Mouse (Mus musculus) intestine, embryonic 16.5 days (tissue): Measurements from ENCODE around the gene Tbcel. TPM values are rescaled to one million over a fixed set of nuclear protein-coding genes. Genes with fewer than 3 reads are reported as not detected.
A peak's percentile ranks its signal among the peaks of the same experiment; 100 is the strongest.

Experiments used
- ATAC-seq: fragments of 200-750 bp; cut with Nextera tagmentation; 2 replicates; pipeline ENCODE4 v1.8.0; 2017; ENCODE audit warnings: moderate TSS enrichment, moderate library complexity
- H3K27ac ChIP-seq: fragments of 300-500 bp; sonication (generic); 2 replicates; pipeline ENCODE4 v1.5.1; 2014; ENCODE audit warnings: mild to moderate bottlenecking, low read length
- H3K27me3 ChIP-seq: fragments of 300-500 bp; sonication (generic); replicated peaks from 2 replicates; pipeline ENCODE4 v1.6.1; 2014; ENCODE audit warnings: low read length, control low read depth, mixed read lengths; ENCODE audit not compliant: control insufficient read depth, insufficient read depth
- H3K36me3 ChIP-seq: fragments of 300-500 bp; sonication (generic); 2 replicates; pipeline ENCODE4 v1.6.1; 2014; ENCODE audit warnings: low read length, control low read depth; ENCODE audit not compliant: control insufficient read depth, insufficient read depth
- H3K4me1 ChIP-seq: fragments of 300-500 bp; sonication (generic); 2 replicates; pipeline ENCODE4 v1.6.1; 2014; ENCODE audit warnings: low read length, control low read depth, mixed read lengths; ENCODE audit not compliant: control insufficient read depth, insufficient read depth
- H3K4me2 ChIP-seq: fragments of 300-500 bp; sonication (generic); 2 replicates; pipeline ENCODE4 v1.6.1; 2014; ENCODE audit warnings: low read depth, low read length, control low read depth
- H3K4me3 ChIP-seq: fragments of 300-500 bp; sonication (generic); 2 replicates; pipeline ENCODE4 v1.5.1; 2014; ENCODE audit warnings: mild to moderate bottlenecking, low read length
- H3K9ac ChIP-seq: fragments of 300-500 bp; sonication (generic); 2 replicates; pipeline ENCODE4 v1.6.1; 2014; ENCODE audit warnings: low read depth, low read length
- H3K9me3 ChIP-seq: fragments of 300-500 bp; sonication (generic); 2 replicates; pipeline ENCODE4 v1.6.1; 2016; ENCODE audit warnings: low read length, control low read depth; ENCODE audit not compliant: control insufficient read depth
- WGBS: fragments of 180-500 bp; shearing (Covaris S2); extraction: QIAGEN DNeasy Blood & Tissue Kit; methylation state at CpG from one replicate; pipeline ENCODE4 v1.1.7; 2014; 5-methylcytosine and 5-hydroxymethylcytosine counted together
- polyA plus RNA-seq: library from polyadenylated mRNA; unstranded; fragments of >200 nt; fragmentation: Nextera tagmentation; extraction: Ambion mirVana; gene quantifications from 2 replicates; pipeline ENCODE4 v1.2.1, GENCODE M21; 2015

Tbcel gene
- polyA plus RNA-seq, 1 experiment from 2014 or later = 5.1 TPM

GRCm38 (mm10) chr9:42462585-42463219 lies 44.9 kb downstream of the Tbcel start:
- Histone ChIP-seq H3K27ac (peak overlapping the region; percentile 61; the same call in 1 of the 2 replicates), H3K4me1 (peaks cover 59% of the 10 kb centered on the region), H3K9me3 (no peaks in the 10 kb centered on the region), H3K9ac (peak overlapping the region; percentile 48; the same call in 1 of the 2 replicates), H3K27me3 (no peaks in the 10 kb centered on the region), H3K36me3 (no peaks in the 10 kb centered on the region), H3K4me2 (no peak overlapping the region), H3K4me3 (no peak overlapping the region)
- WGBS = 74% methylated on average over 7 of the region's 7 CpGs
- ATAC-seq = no peak

GRCm38 (mm10) chr9:42461390-42462108 lies 46.1 kb downstream of the Tbcel start:
- WGBS = 45% methylated on average over 11 of the region's 11 CpGs
- H3K27me3 ChIP-seq = no peaks in the 10 kb centered on the region

GRCm38 (mm10) chr9:42460353-42460752 lies 47.3 kb downstream of the Tbcel start:
- 88% methylated on average over 10 of the region's 10 CpGs for WGBS
- no peaks in the 10 kb centered on the region for H3K27me3 ChIP-seq
- H3K4me3 ChIP-seq = no peak overlapping the region
- no peaks in the 10 kb centered on the region for H3K9me3 ChIP-seq
- ATAC-seq = no peak
- H3K36me3 ChIP-seq = no peaks in the 10 kb centered on the region
- H3K4me2 ChIP-seq = no peak overlapping the region
- peaks cover 52% of the 10 kb centered on the region for H3K4me1 ChIP-seq
- no peak overlapping the region for H3K27ac ChIP-seq
- H3K9ac ChIP-seq = no peak overlapping the region

More at GRCm38 (mm10) chr9:42461390-42462108, 46.1 kb downstream of the Tbcel start:
- Histone ChIP-seq H3K4me2 (0 out of 2 replicates have a peak overlapping the region, but pooled peaks have one; percentile 1), H3K9ac (peak overlapping the region; percentile 22; the same call in 1 of the 2 replicates), H3K4me1 (peaks cover 54% of the 10 kb centered on the region), H3K4me3 (no peak overlapping the region), H3K36me3 (no peaks in the 10 kb centered on the region), H3K9me3 (no peaks in the 10 kb centered on the region), H3K27ac (peak overlapping the region; percentile 55)
- ATAC-seq = peak; percentile 49

- ATAC-seq = no peak
- Histone ChIP-seq H3K36me3 (no peaks in the 10 kb centered on the region), H3K9me3 (no peaks in the 10 kb centered on the region), H3K4me2 (no peak overlapping the region), H3K4me1 (peaks cover 52% of the 10 kb centered on the region), H3K9ac (no peak overlapping the region), H3K27ac (no peak overlapping the region), H3K4me3 (no peak overlapping the region), H3K27me3 (no peaks in the 10 kb centered on the region)
- WGBS = 81% methylated on average over 6 of the region's 6 CpGs
Measured at GRCm38 (mm10) chr9:42459736-42460135, 47.9 kb downstream of the Tbcel start.

GRCm38 (mm10) chr9:42458741-42459515 lies 48.7 kb downstream of the Tbcel start:
- Histone ChIP-seq H3K36me3 (no peaks in the 10 kb centered on the region), H3K27me3 (no peaks in the 10 kb centered on the region), H3K27ac (peak overlapping the region; percentile 83), H3K9ac (no peak overlapping the region), H3K4me3 (no peak overlapping the region), H3K4me1 (peaks cover 49% of the 10 kb centered on the region), H3K4me2 (no peak overlapping the region), H3K9me3 (no peaks in the 10 kb centered on the region)
- WGBS = 64% methylated on average over 9 of the region's 9 CpGs
- ATAC-seq = no peak

- H3K36me3 ChIP-seq = no peaks in the 10 kb centered on the region
- 62% methylated on average over 8 of the region's 8 CpGs for WGBS
- no peaks in the 10 kb centered on the region for H3K27me3 ChIP-seq
- ATAC-seq = peak; percentile 92
- H3K27ac ChIP-seq = peak overlapping the region; percentile 83
- H3K9me3 ChIP-seq = no peaks in the 10 kb centered on the region
- H3K4me2 ChIP-seq = no peak overlapping the region
- H3K4me3 ChIP-seq = no peak overlapping the region
- peak overlapping the region; percentile 18; the same call in 1 of the 2 replicates for H3K9ac ChIP-seq
- peaks cover 38% of the 10 kb centered on the region for H3K4me1 ChIP-seq
Measured at GRCm38 (mm10) chr9:42457501-42457900, 50.1 kb downstream of the Tbcel start.

- Histone ChIP-seq H3K27ac (no peak overlapping the region), H3K9ac (no peak overlapping the region), H3K9me3 (no peaks in the 10 kb centered on the region), H3K4me1 (peaks cover 20% of the 10 kb centered on the region; the same call in 1 of the 2 replicates), H3K36me3 (no peaks in the 10 kb centered on the region), H3K4me3 (no peak overlapping the region), H3K4me2 (no peak overlapping the region), H3K27me3 (no peaks in the 10 kb centered on the region)
- WGBS = 91% methylated on average over 8 of the region's 8 CpGs
- no peak for ATAC-seq
Measured at GRCm38 (mm10) chr9:42454364-42454763, 53.2 kb downstream of the Tbcel start.

GRCm38 (mm10) chr9:42449043-42449442 lies 58.6 kb downstream of the Tbcel start:
- 77% methylated on average over 6 of the region's 6 CpGs for WGBS
- no peak overlapping the region for H3K4me2 ChIP-seq
- H3K27ac ChIP-seq = no peak overlapping the region
- H3K4me3 ChIP-seq = no peak overlapping the region
- H3K4me1 ChIP-seq = 0 out of 2 replicates have a peak, but pooled peaks cover 5% of the 10 kb centered on the region
- no peak overlapping the region for H3K9ac ChIP-seq
- no peaks in the 10 kb centered on the region for H3K9me3 ChIP-seq
- H3K36me3 ChIP-seq = peaks cover 6% of the 10 kb centered on the region; the same call in 1 of the 2 replicates
- H3K27me3 ChIP-seq = no peaks in the 10 kb centered on the region
- no peak for ATAC-seq

GRCm38 (mm10) chr9:42442100-42442499 lies 65.5 kb downstream of the Tbcel start:
- Histone ChIP-seq H3K27me3 (no peaks in the 10 kb centered on the region), H3K4me1 (no peaks in the 10 kb centered on the region), H3K9ac (no peak overlapping the region), H3K9me3 (no peaks in the 10 kb centered on the region), H3K36me3 (peaks cover 8% of the 10 kb centered on the region; the same call in 1 of the 2 replicates), H3K4me3 (no peak overlapping the region), H3K4me2 (no peak overlapping the region), H3K27ac (0 out of 2 replicates have a peak overlapping the region, but pooled peaks have one; percentile 60)
- no peak for ATAC-seq
- 73% methylated on average over 8 of the region's 8 CpGs for WGBS
